Mouse (Mus musculus) G1E (cell line): Measurements from ENCODE around the gene Apba1. TPM values are rescaled to one million over a fixed set of nuclear protein-coding genes. Genes with fewer than 3 reads are reported as not detected.

Source experiments
- ATAC-seq: 2 replicates; pipeline ENCODE4 v1.8.0; 2016; ENCODE audit warnings: mild to moderate bottlenecking; ENCODE audit not compliant: insufficient number of reproducible peaks, poor library complexity, low FRiP score, severe bottlenecking; ENCODE audit errors: extremely low read depth
- DNase-seq: peaks from one replicate; pipeline ENCODE4 v3.0.0; 2012; ENCODE audit warnings: low spot score
- H3K27me3 ChIP-seq: 2 replicates; pipeline ENCODE4 v1.6.1; 2012; ENCODE audit warnings: mild to moderate bottlenecking, low read length, inconsistent platforms; ENCODE audit not compliant: insufficient read depth
- H3K36me3 ChIP-seq: replicated peaks from 2 replicates; pipeline ENCODE3; 2012; ENCODE audit warnings: mild to moderate bottlenecking, inconsistent platforms
- H3K4me1 ChIP-seq: 2 replicates; pipeline ENCODE4 v1.6.1; 2012; ENCODE audit warnings: low read depth, low read length, inconsistent platforms, mixed read lengths; ENCODE audit not compliant: insufficient read depth
- H3K4me3 ChIP-seq: 2 replicates; pipeline ENCODE4 v1.5.1; 2012; ENCODE audit warnings: low read depth, mild to moderate bottlenecking, inconsistent platforms, low read length, moderate library complexity, mixed read lengths
- H3K9me3 ChIP-seq: replicated peaks from 2 replicates; pipeline ENCODE4 v1.6.1; 2012; ENCODE audit warnings: inconsistent platforms
- CTCF ChIP-seq: IDR thresholded peaks from 2 replicates; pipeline ENCODE4 v1.5.1; 2012; ENCODE audit warnings: low read depth, low read length, inconsistent platforms, mixed read lengths
- GATA1 ChIP-seq: IDR thresholded peaks from 2 replicates; pipeline ENCODE4 v1.6.1; 2012; ENCODE audit warnings: borderline replicate concordance, low read length, inconsistent platforms, mixed read lengths
- GATA2 ChIP-seq: IDR thresholded peaks from 2 replicates; pipeline ENCODE4 v1.6.1; 2012; ENCODE audit warnings: low read depth, low read length, inconsistent platforms, borderline replicate concordance
- POLR2AphosphoS5 ChIP-seq: IDR thresholded peaks from 2 replicates; pipeline ENCODE4 v1.6.1; 2012; ENCODE audit warnings: low read depth, low read length, inconsistent platforms; ENCODE audit not compliant: insufficient replicate concordance
- TAL1 ChIP-seq: conservative IDR thresholded peaks from 2 replicates; pipeline ENCODE4 v1.6.1; 2012; ENCODE audit warnings: low read depth, low read length, inconsistent platforms, mixed read lengths
- polyA plus RNA-seq: library from polyadenylated mRNA; stranded (reverse); fragments of >175 nt; gene quantifications from 2 replicates; pipeline ENCODE4 v1.2.3, GENCODE M21; 2012
- total RNA-seq, 2 experiments: library from RNA; stranded (forward) in 1 of 2; stranded (reverse) in 1 of 2; fragments of 200-1000 nt in 1 of 2; fragments of >200 nt in 1 of 2; fragmentation: Nextera tagmentation in 1 of 2; gene quantifications; 2 replicates each; pipeline ENCODE4 v1.2.3; 2014 to 2017

The Apba1 gene
- total and polyA plus RNA-seq, 3 experiments = 0.16 TPM; not detected in 2

- ATAC-seq (no peak), DNase-seq (no peak)
- Histone ChIP-seq H3K36me3 (no peaks in the 10 kb centered on the region), H3K4me1 (no peaks in the 10 kb centered on the region), H3K4me3 (no peak overlapping the region), H3K27me3 (no peaks in the 10 kb centered on the region), H3K9me3 (no peaks in the 10 kb centered on the region)
- no peak for TF ChIP-seq POLR2AphosphoS5
Measured at GRCm38 (mm10) chr19:23980598-23980997, 221.9 kb downstream of the Apba1 start.

GRCm38 (mm10) chr19:23984186-23984585 lies 225.5 kb downstream of the Apba1 start:
- ATAC-seq (no peak), DNase-seq (no peak)
- H3K27me3 ChIP-seq = no peaks in the 10 kb centered on the region
- no peak for TF ChIP-seq CTCF
- no peak for TF ChIP-seq TAL1
- no peak for TF ChIP-seq GATA2
- no peak for TF ChIP-seq POLR2AphosphoS5
- TF ChIP-seq GATA1 = no peak
- no peaks in the 10 kb centered on the region for H3K4me1 ChIP-seq
- no peaks in the 10 kb centered on the region for H3K9me3 ChIP-seq
- no peak overlapping the region for H3K4me3 ChIP-seq
- no peaks in the 10 kb centered on the region for H3K36me3 ChIP-seq

- DNase-seq (no peak), ATAC-seq (no peak)
- no peaks in the 10 kb centered on the region for H3K9me3 ChIP-seq
- H3K27me3 ChIP-seq = no peaks in the 10 kb centered on the region
- no peaks in the 10 kb centered on the region for H3K36me3 ChIP-seq
- TF ChIP-seq TAL1 (no peak), GATA1 (no peak), GATA2 (no peak), POLR2AphosphoS5 (no peak), CTCF (no peak)
- H3K4me1 ChIP-seq = no peaks in the 10 kb centered on the region
- H3K4me3 ChIP-seq = no peak overlapping the region
Measured at GRCm38 (mm10) chr19:23987291-23987690, 228.6 kb downstream of the Apba1 start.

- H3K36me3 ChIP-seq = no peaks in the 10 kb centered on the region
- H3K9me3 ChIP-seq = no peaks in the 10 kb centered on the region
- no peak overlapping the region for H3K4me3 ChIP-seq
- no peak for ATAC-seq
- no peaks in the 10 kb centered on the region for H3K4me1 ChIP-seq
- no peak for DNase-seq
- TF ChIP-seq GATA2 (no peak), CTCF (no peak), TAL1 (no peak), GATA1 (no peak), POLR2AphosphoS5 (no peak)
- no peaks in the 10 kb centered on the region for H3K27me3 ChIP-seq
Measured at GRCm38 (mm10) chr19:23988166-23988565, 229.5 kb downstream of the Apba1 start.

- no peak for TF ChIP-seq GATA2
- TF ChIP-seq CTCF = no peak
- no peak for TF ChIP-seq TAL1
- no peak for TF ChIP-seq POLR2AphosphoS5
- TF ChIP-seq GATA1 = no peak
- H3K27me3 ChIP-seq = peaks cover 4% of the 10 kb centered on the region; the same call in 1 of the 2 replicates
- no peaks in the 10 kb centered on the region for H3K4me1 ChIP-seq
- no peak overlapping the region for H3K4me3 ChIP-seq
- H3K9me3 ChIP-seq = no peaks in the 10 kb centered on the region
- H3K36me3 ChIP-seq = no peaks in the 10 kb centered on the region
- ATAC-seq (no peak), DNase-seq (no peak)
Measured at GRCm38 (mm10) chr19:23995766-23996399, 237.2 kb downstream of the Apba1 start.

Other genes with a start within 250 kb of the Apba1 start
- not detected in 2 replicates for gene 1700028P14Rik, start 106.1 kb upstream of the Apba1 start, total RNA-seq (2014; fragmentation: Nextera tagmentation)
- gene 1700028P14Rik, start 106.1 kb upstream of the Apba1 start, total RNA-seq (2017) = not detected in 2 replicates
- not detected in 2 replicates for gene 1700028P14Rik, start 106.1 kb upstream of the Apba1 start, polyA plus RNA-seq
- 25.4 and 26.7 TPM in 2 replicates for gene Ptar1, start 71.5 kb upstream of the Apba1 start, total RNA-seq (2014; fragmentation: Nextera tagmentation)
- 16.8 and 19.9 TPM in 2 replicates for gene Ptar1, start 71.5 kb upstream of the Apba1 start, total RNA-seq (2017)
- gene Ptar1, start 71.5 kb upstream of the Apba1 start, polyA plus RNA-seq = 0.45 and 0.63 TPM in 2 replicates